Mouse (Mus musculus): ENCODE data around the gene Gse1. TPM values are rescaled to one million over a fixed set of nuclear protein-coding genes. Genes with fewer than 3 reads are reported as not detected.

Gse1 gene
- polyA plus RNA-seq, 1 experiment: 45.8 TPM

DNA sequence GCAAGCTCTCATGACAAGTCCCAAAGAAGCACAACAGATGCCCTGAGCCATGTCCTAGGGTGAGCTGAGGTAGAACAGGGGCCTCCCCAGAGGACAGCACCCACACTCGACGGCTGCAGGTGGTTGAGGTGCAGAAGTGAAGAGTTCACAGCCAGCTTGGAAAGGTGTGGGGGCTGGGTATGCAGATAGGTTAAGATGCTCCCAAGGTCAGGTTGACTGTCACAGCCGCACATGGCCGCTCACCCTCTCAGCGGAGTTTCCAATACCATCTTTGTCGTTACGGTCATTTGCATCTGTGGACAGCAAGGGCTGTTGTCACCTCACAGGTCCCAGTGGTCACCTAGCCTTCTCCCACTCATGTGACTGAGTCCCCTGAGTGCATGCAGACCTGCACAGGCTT lies 162.3 kb downstream of the Gse1 start:
- no peaks in the 10 kb centered on the region; the same call in 1 of the 2 replicates for H3K4me1 ChIP-seq (ENCODE audit: control insufficient read depth, insufficient read depth, low read length)
- no peak overlapping the region for H3K27ac ChIP-seq (ENCODE audit: control insufficient read depth, insufficient read depth, low read depth, low read length, poor library complexity)
- no peak overlapping the region for H3K4me3 ChIP-seq (replicated peaks; ENCODE audit: control insufficient read depth, low read depth, low read length)
- TF ChIP-seq POLR2A (IDR thresholded peaks at IDR 0.05; ENCODE audit: borderline replicate concordance, control insufficient read depth, low read depth, low read length) (no peak), CTCF (IDR thresholded peaks at IDR 0.05; ENCODE audit: control insufficient read depth, insufficient read depth, low read length) (no peak)
- WGBS: 85% methylated on average over 7 of the region's 7 CpGs

DNA sequence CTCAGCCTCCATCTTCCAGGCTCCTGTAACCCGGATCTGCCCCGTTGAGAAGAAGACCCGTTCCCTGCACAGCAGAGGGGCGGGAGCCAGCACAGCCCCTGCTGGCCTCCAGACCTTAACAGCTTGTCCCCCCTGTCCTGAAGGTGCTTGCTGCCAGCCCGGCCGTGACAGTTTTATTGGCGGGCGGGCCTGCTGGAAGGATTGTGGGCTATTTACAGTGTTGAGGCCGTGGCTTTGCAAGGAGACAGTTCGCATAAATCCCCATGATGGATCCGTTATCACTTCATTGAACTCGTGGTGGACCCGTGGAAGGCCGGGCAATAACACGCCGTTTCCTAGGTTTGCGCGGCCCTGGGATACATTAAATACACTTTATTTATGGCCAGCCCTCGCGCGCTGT lies 163.6 kb downstream of the Gse1 start:
- no peak overlapping the region for H3K27ac ChIP-seq (ENCODE audit: control insufficient read depth, insufficient read depth, low read depth, low read length, poor library complexity)
- TF ChIP-seq CTCF (IDR thresholded peaks at IDR 0.05; ENCODE audit: control insufficient read depth, insufficient read depth, low read length): no peak
- TF ChIP-seq POLR2A (IDR thresholded peaks at IDR 0.05; ENCODE audit: borderline replicate concordance, control insufficient read depth, low read depth, low read length): no peak
- 87% methylated on average over 21 of the region's 21 CpGs for WGBS
- H3K4me1 ChIP-seq (ENCODE audit: control insufficient read depth, insufficient read depth, low read length): no peaks in the 10 kb centered on the region; the same call in 1 of the 2 replicates
- H3K4me3 ChIP-seq (replicated peaks; ENCODE audit: control insufficient read depth, low read depth, low read length): no peak overlapping the region

- Histone ChIP-seq H3K27ac (ENCODE audit: control insufficient read depth, insufficient read depth, low read depth, low read length, poor library complexity) (no peak overlapping the region), H3K4me3 (replicated peaks; ENCODE audit: control insufficient read depth, low read depth, low read length) (no peak overlapping the region), H3K4me1 (ENCODE audit: control insufficient read depth, insufficient read depth, low read length) (peaks cover 1% of the 10 kb centered on the region; the same call in 1 of the 2 replicates)
- WGBS: 78% methylated on average over 11 of the region's 11 CpGs
- TF ChIP-seq POLR2A (IDR thresholded peaks at IDR 0.05; ENCODE audit: borderline replicate concordance, control insufficient read depth, low read depth, low read length) (no peak), CTCF (IDR thresholded peaks at IDR 0.05; ENCODE audit: control insufficient read depth, insufficient read depth, low read length) (no peak)
Observed at GRCm38 (mm10) chr8:120393085-120393484, 164.8 kb downstream of the Gse1 start.

DNA sequence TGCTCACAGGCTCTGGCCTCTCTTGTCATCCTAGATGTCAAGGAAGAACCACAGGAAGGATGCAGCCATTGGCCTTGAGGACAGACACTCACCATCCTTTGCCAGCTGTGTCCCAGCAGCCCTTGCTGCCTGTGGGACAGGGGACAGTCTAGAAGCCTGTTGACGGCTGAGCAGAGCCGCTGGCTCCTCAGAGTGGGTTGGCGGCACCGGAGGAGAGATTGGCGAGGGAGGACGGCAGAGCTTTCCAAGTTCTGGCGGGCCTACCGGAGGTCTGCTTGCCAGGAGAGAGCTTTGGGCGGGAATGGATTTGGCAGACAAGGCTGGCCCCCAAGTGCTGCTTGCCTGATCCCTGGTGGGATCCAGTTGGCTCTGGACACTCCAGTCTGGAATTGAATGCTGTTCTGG lies 165.6 kb downstream of the Gse1 start:
- peaks cover 1% of the 10 kb centered on the region; the same call in 1 of the 2 replicates for H3K4me1 ChIP-seq (ENCODE audit: control insufficient read depth, insufficient read depth, low read length)
- TF ChIP-seq POLR2A (IDR thresholded peaks at IDR 0.05; ENCODE audit: borderline replicate concordance, control insufficient read depth, low read depth, low read length): 0 out of 2 replicates have a peak, but pooled peaks have one; percentile 6
- no peak for TF ChIP-seq CTCF (IDR thresholded peaks at IDR 0.05; ENCODE audit: control insufficient read depth, insufficient read depth, low read length)

GRCm38 (mm10) chr8:120395892-120396291 lies 167.6 kb downstream of the Gse1 start:
- 86% methylated on average over 3 of the region's 3 CpGs for WGBS
- Histone ChIP-seq H3K4me1 (ENCODE audit: control insufficient read depth, insufficient read depth, low read length) (peaks cover 1% of the 10 kb centered on the region; the same call in 1 of the 2 replicates), H3K4me3 (replicated peaks; ENCODE audit: control insufficient read depth, low read depth, low read length) (no peak overlapping the region), H3K27ac (ENCODE audit: control insufficient read depth, insufficient read depth, low read depth, low read length, poor library complexity) (no peak overlapping the region)
- TF ChIP-seq CTCF (IDR thresholded peaks at IDR 0.05; ENCODE audit: control insufficient read depth, insufficient read depth, low read length): no peak
- no peak for TF ChIP-seq POLR2A (IDR thresholded peaks at IDR 0.05; ENCODE audit: borderline replicate concordance, control insufficient read depth, low read depth, low read length)

More for the DNA sequence above, 165.6 kb downstream of the Gse1 start:
- WGBS: 84% methylated on average over 9 of the region's 9 CpGs
- H3K27ac ChIP-seq (ENCODE audit: control insufficient read depth, insufficient read depth, low read depth, low read length, poor library complexity): no peak overlapping the region
- H3K4me3 ChIP-seq (replicated peaks; ENCODE audit: control insufficient read depth, low read depth, low read length): no peak overlapping the region

DNA sequence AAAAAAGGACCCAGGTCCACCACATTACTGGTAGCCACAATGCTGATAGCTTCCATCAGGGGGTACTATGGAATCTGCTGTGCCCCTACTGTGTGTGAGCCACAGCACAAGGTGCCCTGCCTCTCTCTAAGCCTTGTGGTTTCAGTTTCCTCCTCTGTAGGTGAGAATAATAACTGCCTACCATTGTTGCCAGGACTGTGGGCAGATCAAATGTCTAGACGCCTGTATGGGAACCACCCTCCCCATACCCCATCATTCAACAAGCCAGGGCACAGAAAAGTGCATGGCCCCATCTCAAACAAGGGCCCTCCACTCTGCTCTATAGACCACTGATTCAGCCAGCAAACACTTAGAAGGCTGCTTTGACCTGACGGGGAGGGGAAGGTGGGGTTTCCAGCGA lies 168.5 kb downstream of the Gse1 start:
- no peak for TF ChIP-seq POLR2A (IDR thresholded peaks at IDR 0.05; ENCODE audit: borderline replicate concordance, control insufficient read depth, low read depth, low read length)
- TF ChIP-seq CTCF (IDR thresholded peaks at IDR 0.05; ENCODE audit: control insufficient read depth, insufficient read depth, low read length): no peak
- Histone ChIP-seq H3K4me1 (ENCODE audit: control insufficient read depth, insufficient read depth, low read length) (peaks cover 1% of the 10 kb centered on the region; the same call in 1 of the 2 replicates), H3K27ac (ENCODE audit: control insufficient read depth, insufficient read depth, low read depth, low read length, poor library complexity) (no peak overlapping the region), H3K4me3 (replicated peaks; ENCODE audit: control insufficient read depth, low read depth, low read length) (no peak overlapping the region)
- 20% methylated on average over 3 of the region's 3 CpGs for WGBS

GRCm38 (mm10) chr8:120397444-120398411 lies 169.5 kb downstream of the Gse1 start:
- H3K4me1 ChIP-seq (ENCODE audit: control insufficient read depth, insufficient read depth, low read length): peaks cover 1% of the 10 kb centered on the region; the same call in 1 of the 2 replicates
- TF ChIP-seq CTCF (IDR thresholded peaks at IDR 0.05; ENCODE audit: control insufficient read depth, insufficient read depth, low read length) (no peak), POLR2A (IDR thresholded peaks at IDR 0.05; ENCODE audit: borderline replicate concordance, control insufficient read depth, low read depth, low read length) (no peak)
- no peak overlapping the region for H3K4me3 ChIP-seq (replicated peaks; ENCODE audit: control insufficient read depth, low read depth, low read length)
- H3K27ac ChIP-seq (ENCODE audit: control insufficient read depth, insufficient read depth, low read depth, low read length, poor library complexity): no peak overlapping the region
- WGBS: 46% methylated on average over 15 of the region's 15 CpGs

GRCm38 (mm10) chr8:120399212-120399934 lies 171.1 kb downstream of the Gse1 start:
- TF ChIP-seq POLR2A (IDR thresholded peaks at IDR 0.05; ENCODE audit: borderline replicate concordance, control insufficient read depth, low read depth, low read length) (no peak), CTCF (IDR thresholded peaks at IDR 0.05; ENCODE audit: control insufficient read depth, insufficient read depth, low read length) (no peak)
- no peak overlapping the region for H3K4me3 ChIP-seq (replicated peaks; ENCODE audit: control insufficient read depth, low read depth, low read length)
- H3K27ac ChIP-seq (ENCODE audit: control insufficient read depth, insufficient read depth, low read depth, low read length, poor library complexity): no peak overlapping the region; the same call in 1 of the 2 replicates
- peaks cover 1% of the 10 kb centered on the region; the same call in 1 of the 2 replicates for H3K4me1 ChIP-seq (ENCODE audit: control insufficient read depth, insufficient read depth, low read length)
- WGBS: 87% methylated on average over 33 of the region's 33 CpGs
